Mouse (Mus musculus): ENCODE measurements at regions not wholly inside any gene's neighbourhood (a gene's known extent, or its start where the extent isn't known, plus 50 kb on each side); places are given as distances from the start of the nearest gene placed in this dataset.

DNA sequence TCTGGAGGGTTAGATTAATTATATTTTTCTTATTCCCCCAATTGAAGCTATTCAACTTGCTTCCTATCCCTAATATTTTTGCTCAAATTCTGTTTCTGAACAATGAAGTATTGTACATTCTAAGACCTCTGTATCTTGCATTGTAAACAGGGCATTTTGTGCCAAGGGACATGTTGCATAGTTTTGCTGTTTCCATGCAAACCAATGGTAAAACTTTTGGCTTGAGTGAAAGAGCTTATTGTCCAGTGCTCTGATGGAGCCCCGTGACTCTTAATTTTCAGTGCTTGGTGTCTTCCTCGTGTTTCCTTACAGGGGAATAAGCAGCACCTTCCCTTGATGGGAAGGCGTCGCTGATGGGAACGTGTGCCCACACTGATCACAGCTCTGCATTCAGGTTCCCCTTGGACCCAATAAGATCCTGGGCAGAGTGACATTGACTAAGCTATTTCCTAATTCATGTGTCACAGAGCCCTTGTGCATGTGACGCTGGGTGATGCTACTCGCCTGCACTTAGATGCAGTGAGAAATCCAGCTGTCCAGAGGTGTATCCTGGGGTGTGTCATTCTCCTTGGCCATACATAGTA lies 220.8 kb upstream of the Dusp10 start:
- no peak overlapping the region for H3K27ac ChIP-seq (ENCODE audit: low read depth, low read length)
- 84% methylated on average over 7 of the region's 7 CpGs for whole genome bisulfite sequencing
- no peak overlapping the region for H3K9ac ChIP-seq (ENCODE audit: low read depth, low read length)
- H3K4me1 ChIP-seq (replicated peaks; ENCODE audit: control insufficient read depth, insufficient read depth, low read length): peaks cover 3% of the 10 kb centered on the region
- H3K27me3 ChIP-seq (replicated peaks; ENCODE audit: control insufficient read depth, insufficient read depth, low read length): no peaks in the 10 kb centered on the region
- no peak overlapping the region for H3K4me3 ChIP-seq (ENCODE audit: low read depth, low read length)
- ATAC-seq (replicated peaks; ENCODE audit: low FRiP score): no peak
- H3K36me3 ChIP-seq (ENCODE audit: control insufficient read depth, insufficient read depth, low read length): no peaks in the 10 kb centered on the region
- no peaks in the 10 kb centered on the region for H3K9me3 ChIP-seq (ENCODE audit: control insufficient read depth, low read length)
- DNase-seq (ENCODE audit: low spot score): no peak
- no peak overlapping the region for H3K4me2 ChIP-seq

DNA sequence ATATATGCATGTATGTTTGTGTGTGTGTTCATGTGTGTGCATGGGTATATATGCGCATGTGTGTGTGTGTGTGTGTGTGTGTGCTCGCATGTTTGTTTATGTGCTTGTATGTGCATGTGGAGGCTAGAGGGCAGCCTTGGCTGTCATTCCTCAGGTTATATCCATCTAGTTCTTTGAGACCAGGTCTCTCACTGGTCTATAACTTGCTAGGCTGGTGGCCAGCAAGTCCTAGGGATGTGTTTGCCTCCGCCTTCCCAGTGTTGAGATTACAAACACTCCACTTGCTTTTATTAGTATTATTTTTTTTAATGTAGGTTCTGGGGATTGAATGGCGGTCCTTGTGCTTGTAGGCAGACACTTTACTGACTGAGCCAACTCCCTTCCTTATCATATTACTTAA lies 219.8 kb upstream of the Dusp10 start:
- H3K9ac ChIP-seq (ENCODE audit: low read depth, low read length): no peak overlapping the region
- H3K4me1 ChIP-seq (replicated peaks; ENCODE audit: control insufficient read depth, insufficient read depth, low read length): peaks cover 3% of the 10 kb centered on the region
- no peak overlapping the region for H3K4me2 ChIP-seq
- H3K27ac ChIP-seq (ENCODE audit: low read depth, low read length): no peak overlapping the region
- no peaks in the 10 kb centered on the region for H3K9me3 ChIP-seq (ENCODE audit: control insufficient read depth, low read length)
- 80% methylated on average over 4 of the region's 4 CpGs for WGBS
- DNase-seq (ENCODE audit: low spot score): no peak
- no peak overlapping the region for H3K4me3 ChIP-seq (ENCODE audit: low read depth, low read length)
- H3K36me3 ChIP-seq (ENCODE audit: control insufficient read depth, insufficient read depth, low read length): no peaks in the 10 kb centered on the region
- no peak for ATAC-seq (replicated peaks; ENCODE audit: low FRiP score)
- H3K27me3 ChIP-seq (replicated peaks; ENCODE audit: control insufficient read depth, insufficient read depth, low read length): no peaks in the 10 kb centered on the region

DNA sequence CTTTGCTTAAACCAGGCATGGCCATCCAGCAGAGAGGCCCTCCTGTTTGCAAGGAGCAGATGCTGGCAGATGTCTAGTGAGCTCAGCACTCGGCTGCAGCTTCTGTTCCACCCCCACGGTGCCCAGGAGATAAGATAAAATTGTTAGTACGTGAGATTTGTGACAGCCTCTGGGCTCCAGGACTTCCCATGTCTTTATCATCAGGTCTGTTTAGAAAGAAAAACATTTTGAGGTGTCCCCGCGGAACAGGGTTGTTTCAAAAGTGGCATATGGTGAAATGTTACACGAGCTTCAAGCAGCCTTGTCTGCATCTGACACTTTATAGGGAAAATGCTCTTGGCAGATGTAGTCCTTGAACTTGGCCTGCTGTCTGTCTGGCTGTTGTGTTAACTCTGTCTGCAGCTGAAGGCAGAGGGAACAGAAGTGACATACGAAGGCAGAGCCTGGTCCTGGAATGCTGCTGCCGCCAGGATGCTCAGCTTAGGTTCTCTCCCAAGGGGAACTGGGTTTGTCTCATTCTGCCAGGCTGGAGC lies 219.1 kb upstream of the Dusp10 start:
- Histone ChIP-seq H3K36me3 (ENCODE audit: control insufficient read depth, insufficient read depth, low read length) (no peaks in the 10 kb centered on the region), H3K9me3 (ENCODE audit: control insufficient read depth, low read length) (no peaks in the 10 kb centered on the region), H3K27me3 (replicated peaks; ENCODE audit: control insufficient read depth, insufficient read depth, low read length) (no peaks in the 10 kb centered on the region), H3K27ac (ENCODE audit: low read depth, low read length) (no peak overlapping the region), H3K4me2 (no peak overlapping the region), H3K4me3 (ENCODE audit: low read depth, low read length) (no peak overlapping the region), H3K4me1 (replicated peaks; ENCODE audit: control insufficient read depth, insufficient read depth, low read length) (peaks cover 3% of the 10 kb centered on the region), H3K9ac (ENCODE audit: low read depth, low read length) (no peak overlapping the region)
- 25% methylated on average over 8 of the region's 8 CpGs for WGBS
- ATAC-seq (replicated peaks; ENCODE audit: low FRiP score): no peak
- no peak for DNase-seq (ENCODE audit: low spot score)

DNA sequence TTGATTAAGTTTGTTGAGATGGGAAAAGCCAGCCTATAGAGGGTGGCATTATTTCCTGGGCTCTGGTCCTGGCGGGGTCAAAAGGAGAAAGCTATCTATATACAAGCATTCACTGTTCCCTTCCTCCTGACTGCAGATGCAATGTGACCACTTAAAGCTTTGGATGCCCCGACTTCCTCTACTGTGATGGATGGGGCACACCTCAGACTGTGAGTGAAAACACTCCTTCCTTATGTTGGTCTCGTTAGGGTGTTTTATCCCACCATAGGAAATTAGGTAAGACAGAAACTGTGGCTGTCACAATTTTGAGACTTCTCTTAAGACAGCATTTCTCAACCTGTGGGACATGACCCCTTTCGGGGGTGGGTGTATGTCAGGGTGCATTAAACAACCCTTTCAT lies 210.8 kb upstream of the Dusp10 start:
- H3K9ac ChIP-seq (ENCODE audit: low read depth, low read length): no peak overlapping the region
- no peaks in the 10 kb centered on the region for H3K27me3 ChIP-seq (replicated peaks; ENCODE audit: control insufficient read depth, insufficient read depth, low read length)
- ATAC-seq (replicated peaks; ENCODE audit: low FRiP score) (no peak), DNase-seq (ENCODE audit: low spot score) (no peak)
- no peaks in the 10 kb centered on the region for H3K36me3 ChIP-seq (ENCODE audit: control insufficient read depth, insufficient read depth, low read length)
- H3K27ac ChIP-seq (ENCODE audit: low read depth, low read length): no peak overlapping the region
- 64% methylated on average over 4 of the region's 4 CpGs for WGBS
- no peak overlapping the region for H3K4me2 ChIP-seq
- no peaks in the 10 kb centered on the region for H3K9me3 ChIP-seq (ENCODE audit: control insufficient read depth, low read length)
- no peak overlapping the region for H3K4me3 ChIP-seq (ENCODE audit: low read depth, low read length)
- no peaks in the 10 kb centered on the region for H3K4me1 ChIP-seq (replicated peaks; ENCODE audit: control insufficient read depth, insufficient read depth, low read length)

DNA sequence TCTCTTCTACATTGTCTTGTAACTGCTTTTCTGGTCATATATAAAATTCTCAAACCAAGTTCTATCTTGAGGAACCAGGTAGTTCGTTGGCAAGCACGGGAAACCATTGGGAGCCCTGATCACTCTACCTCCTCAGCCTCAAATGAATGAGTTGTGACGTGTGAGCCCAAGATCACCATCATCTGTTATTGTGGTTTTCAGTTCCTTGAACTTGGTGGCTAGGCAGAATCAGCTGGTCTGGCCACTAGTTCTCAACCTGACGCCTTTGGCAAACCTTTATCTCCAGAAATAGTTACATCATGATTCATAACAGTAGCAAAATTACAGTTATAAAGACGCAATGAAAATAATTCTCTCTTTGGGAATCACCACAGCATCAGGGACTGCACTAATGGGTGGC lies 209.7 kb upstream of the Dusp10 start:
- Histone ChIP-seq H3K4me3 (ENCODE audit: low read depth, low read length) (no peak overlapping the region), H3K9me3 (ENCODE audit: control insufficient read depth, low read length) (no peaks in the 10 kb centered on the region), H3K9ac (ENCODE audit: low read depth, low read length) (no peak overlapping the region), H3K27ac (ENCODE audit: low read depth, low read length) (no peak overlapping the region), H3K4me1 (replicated peaks; ENCODE audit: control insufficient read depth, insufficient read depth, low read length) (no peaks in the 10 kb centered on the region), H3K4me2 (no peak overlapping the region), H3K27me3 (replicated peaks; ENCODE audit: control insufficient read depth, insufficient read depth, low read length) (no peaks in the 10 kb centered on the region), H3K36me3 (ENCODE audit: control insufficient read depth, insufficient read depth, low read length) (no peaks in the 10 kb centered on the region)
- ATAC-seq (replicated peaks; ENCODE audit: low FRiP score) (no peak), DNase-seq (ENCODE audit: low spot score) (no peak)
- WGBS: 58% methylated on average over 5 of the region's 5 CpGs

DNA sequence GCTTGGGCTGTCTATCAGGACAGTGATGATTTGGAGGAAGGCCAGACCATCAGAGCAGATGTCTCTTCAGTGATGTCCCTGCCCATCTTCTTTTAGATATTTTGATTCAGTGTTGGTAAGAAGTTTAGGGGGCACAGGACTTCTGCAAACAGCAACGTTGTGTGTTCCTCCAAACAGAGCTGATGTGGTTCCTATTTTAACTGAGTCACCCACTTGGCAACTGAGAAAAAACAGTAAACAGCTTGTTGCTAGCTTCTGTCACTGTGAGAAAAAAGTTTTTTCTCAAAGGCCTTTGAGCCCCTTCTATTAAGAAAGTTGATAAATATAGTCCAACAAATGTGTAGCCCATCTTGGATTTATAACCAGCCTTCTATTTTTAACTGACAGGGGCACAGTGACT lies 209.3 kb upstream of the Dusp10 start:
- Histone ChIP-seq H3K9ac (ENCODE audit: low read depth, low read length) (no peak overlapping the region), H3K36me3 (ENCODE audit: control insufficient read depth, insufficient read depth, low read length) (no peaks in the 10 kb centered on the region), H3K27ac (ENCODE audit: low read depth, low read length) (no peak overlapping the region), H3K4me3 (ENCODE audit: low read depth, low read length) (no peak overlapping the region), H3K4me1 (replicated peaks; ENCODE audit: control insufficient read depth, insufficient read depth, low read length) (no peaks in the 10 kb centered on the region), H3K4me2 (no peak overlapping the region), H3K9me3 (ENCODE audit: control insufficient read depth, low read length) (no peaks in the 10 kb centered on the region), H3K27me3 (replicated peaks; ENCODE audit: control insufficient read depth, insufficient read depth, low read length) (no peaks in the 10 kb centered on the region)
- DNase-seq (ENCODE audit: low spot score) (no peak), ATAC-seq (replicated peaks; ENCODE audit: low FRiP score) (no peak)
- WGBS: 54% methylated on average over 1 of the region's 1 CpGs

DNA sequence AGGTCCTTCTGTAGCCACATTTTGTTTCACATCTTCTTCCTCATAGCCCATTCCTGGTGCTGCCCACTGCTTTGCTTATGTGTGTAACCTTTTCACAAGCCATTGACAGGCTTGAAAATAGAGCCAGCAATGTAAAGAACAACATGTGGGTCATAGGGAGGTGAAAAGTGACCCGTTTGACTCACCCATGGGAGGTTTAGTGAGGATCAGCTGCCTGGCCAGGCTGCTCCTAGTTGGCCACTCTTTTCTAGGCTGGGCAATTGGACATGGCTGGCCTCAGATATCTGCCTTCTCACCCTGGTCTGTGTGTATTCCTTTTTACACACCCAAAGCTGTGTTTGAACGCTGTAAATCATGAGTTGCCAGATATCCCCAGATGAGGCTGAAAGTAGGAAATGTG lies 208.8 kb upstream of the Dusp10 start:
- Histone ChIP-seq H3K9ac (ENCODE audit: low read depth, low read length) (no peak overlapping the region), H3K4me2 (no peak overlapping the region), H3K9me3 (ENCODE audit: control insufficient read depth, low read length) (no peaks in the 10 kb centered on the region), H3K4me3 (ENCODE audit: low read depth, low read length) (no peak overlapping the region), H3K27me3 (replicated peaks; ENCODE audit: control insufficient read depth, insufficient read depth, low read length) (no peaks in the 10 kb centered on the region), H3K36me3 (ENCODE audit: control insufficient read depth, insufficient read depth, low read length) (no peaks in the 10 kb centered on the region), H3K27ac (ENCODE audit: low read depth, low read length) (no peak overlapping the region), H3K4me1 (replicated peaks; ENCODE audit: control insufficient read depth, insufficient read depth, low read length) (no peaks in the 10 kb centered on the region)
- WGBS: 67% methylated on average over 2 of the region's 2 CpGs
- DNase-seq (ENCODE audit: low spot score): no peak
- ATAC-seq (replicated peaks; ENCODE audit: low FRiP score): no peak

DNA sequence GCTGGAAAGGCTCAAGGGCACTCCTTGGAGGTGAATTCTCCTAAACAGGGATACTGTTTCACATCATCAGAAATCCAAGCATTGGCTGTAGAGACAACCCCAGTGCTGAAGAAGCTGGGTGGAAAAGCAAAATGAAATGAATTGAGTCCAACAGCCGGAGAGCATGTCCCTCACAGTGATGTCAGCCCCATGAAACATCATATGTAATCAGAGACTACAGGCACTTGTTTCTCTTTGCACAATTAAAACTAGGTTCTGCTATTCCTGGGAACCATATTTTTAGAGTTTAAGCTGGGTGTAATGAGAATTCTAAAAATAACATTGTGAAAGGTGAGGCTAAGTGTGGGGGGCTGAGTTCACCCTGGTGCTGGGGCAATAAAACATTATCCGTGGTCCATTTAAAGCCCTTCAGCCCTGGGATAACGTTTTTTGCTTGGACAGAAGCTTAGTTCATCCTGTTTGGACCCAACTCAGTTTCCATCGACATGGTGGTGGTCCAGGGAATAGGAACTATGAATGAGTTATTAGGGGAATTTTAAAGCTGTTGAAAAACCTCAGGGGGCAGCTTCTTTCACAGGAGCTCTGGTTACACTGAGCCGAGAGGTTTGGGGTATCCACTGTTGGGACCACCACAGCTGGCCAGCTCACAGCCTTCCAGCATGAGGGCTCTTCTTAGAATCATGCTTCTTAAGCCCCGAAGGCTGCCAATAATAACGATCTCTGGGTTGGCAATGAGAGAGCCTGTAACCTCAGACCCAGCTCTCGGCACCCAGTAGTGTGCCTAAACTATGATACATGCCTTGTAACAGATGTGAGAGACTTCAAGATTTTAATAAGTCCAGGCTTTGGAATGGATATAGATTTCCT lies 206.0 kb upstream of the Dusp10 start:
- WGBS: 73% methylated on average over 8 of the region's 8 CpGs
- ATAC-seq (replicated peaks; ENCODE audit: low FRiP score) (no peak), DNase-seq (ENCODE audit: low spot score) (no peak)
- Histone ChIP-seq H3K4me2 (no peak overlapping the region), H3K4me1 (replicated peaks; ENCODE audit: control insufficient read depth, insufficient read depth, low read length) (no peaks in the 10 kb centered on the region), H3K27me3 (replicated peaks; ENCODE audit: control insufficient read depth, insufficient read depth, low read length) (no peaks in the 10 kb centered on the region), H3K36me3 (ENCODE audit: control insufficient read depth, insufficient read depth, low read length) (no peaks in the 10 kb centered on the region), H3K9me3 (ENCODE audit: control insufficient read depth, low read length) (no peaks in the 10 kb centered on the region), H3K4me3 (ENCODE audit: low read depth, low read length) (no peak overlapping the region), H3K27ac (ENCODE audit: low read depth, low read length) (no peak overlapping the region), H3K9ac (ENCODE audit: low read depth, low read length) (no peak overlapping the region)

DNA sequence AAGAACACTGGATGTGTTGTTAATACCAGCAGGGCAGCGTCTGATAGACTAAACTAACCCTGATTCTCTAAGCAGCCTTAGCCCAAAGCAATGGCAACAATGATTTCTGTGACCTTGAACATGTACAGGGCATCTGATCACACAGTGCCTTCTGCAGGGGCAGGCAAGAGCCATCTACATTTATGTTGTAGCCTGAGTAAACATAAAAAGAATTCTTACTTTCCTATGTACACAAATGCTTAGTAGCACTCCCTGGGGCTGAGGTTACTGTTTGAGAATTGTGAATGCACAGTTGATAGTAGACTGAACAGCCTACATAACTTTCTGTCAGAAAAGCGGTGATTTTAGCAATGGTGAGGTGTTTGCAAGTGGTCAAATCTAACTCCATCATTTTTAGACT lies 204.9 kb upstream of the Dusp10 start:
- Histone ChIP-seq H3K4me1 (replicated peaks; ENCODE audit: control insufficient read depth, insufficient read depth, low read length) (no peaks in the 10 kb centered on the region), H3K27me3 (replicated peaks; ENCODE audit: control insufficient read depth, insufficient read depth, low read length) (no peaks in the 10 kb centered on the region), H3K27ac (ENCODE audit: low read depth, low read length) (no peak overlapping the region), H3K4me3 (ENCODE audit: low read depth, low read length) (no peak overlapping the region), H3K9ac (ENCODE audit: low read depth, low read length) (no peak overlapping the region), H3K36me3 (ENCODE audit: control insufficient read depth, insufficient read depth, low read length) (no peaks in the 10 kb centered on the region), H3K4me2 (no peak overlapping the region), H3K9me3 (ENCODE audit: control insufficient read depth, low read length) (no peaks in the 10 kb centered on the region)
- ATAC-seq (replicated peaks; ENCODE audit: low FRiP score): no peak
- no peak for DNase-seq (ENCODE audit: low spot score)
- 79% methylated on average over 2 of the region's 2 CpGs for WGBS

All from liver, embryonic 11.5 days (tissue).